Comparison of ENCODE assay signal across 24 mouse cellular contexts in the genomic region with DNA sequence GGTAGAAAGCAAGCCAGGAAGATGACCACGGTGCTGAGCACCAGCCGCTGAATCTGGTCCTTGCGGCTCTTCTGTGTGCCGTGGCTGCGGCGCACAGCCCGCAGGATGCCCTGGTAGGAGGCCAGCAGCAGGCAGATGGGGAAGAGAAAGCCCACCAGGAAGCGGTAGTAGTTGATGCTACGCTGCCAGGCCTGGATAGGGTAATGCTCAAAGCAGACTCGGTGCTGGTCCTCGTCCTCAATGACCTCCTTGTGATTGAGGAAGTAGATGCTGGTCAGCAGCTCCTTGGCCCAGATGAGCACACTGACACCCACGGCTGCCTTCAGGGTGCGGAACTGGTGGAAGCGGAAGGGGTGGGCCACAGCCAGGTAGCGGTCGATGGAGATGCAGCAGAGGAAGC. TPM values are rescaled to one million over a fixed set of nuclear protein-coding genes. Genes with fewer than 3 reads are reported as not detected.
DNase-seq lines count a peak whose midpoint lies in the region; ATAC-seq and TF ChIP-seq lines count a peak whose summit lies in the region.
"Had no signal": no experiment of that assay in that cellular context is flagged by ENCODE, and none has a peak within 500 bp of the region (broad histone marks: within the 10 kb centered on the region; RNA-seq: fewer than 3 reads in every experiment).

No protein-coding gene starts in this region.

- TF ChIP-seq CTCF in E14TG2a.4 (conservative IDR thresholded peaks at IDR 0.05; ENCODE audit: low read length): no peak

- intact Hi-C loops in heart, postnatal 36 days (cut with DNase I): no loop called here

- ATAC-seq in common myeloid progenitor, adult 5-6 weeks (replicated peaks; ENCODE audit: low read depth, poor library complexity, severe bottlenecking): peak; percentile 63
- ATAC-seq: forebrain, embryonic 15.5 days; intestine, embryonic 15.5 days; midbrain, embryonic 13.5 days; Patski had no signal

- no peaks in the 10 kb centered on the region for H3K9me3 ChIP-seq in E14TG2a.4 (ENCODE audit: low read length)
- H3K9me3 ChIP-seq: embryonic facial prominence, embryonic 10.5 days; embryonic facial prominence, embryonic 15.5 days; forebrain, embryonic 15.5 days; hindbrain, embryonic 12.5 days; intestine, embryonic 15.5 days; liver, embryonic 15.5 days; midbrain, embryonic 13.5 days had no signal

- DNase-seq in heart, adult 11 months: peak; percentile 93
- no peak for DNase-seq in heart, postnatal 36 days
- DNase-seq in monocyte, adult 2 months (ENCODE audit: low read depth in 1 of 2, low spot score in 2 of 2): peak; percentile 37 to 61
- DNase-seq in gastrocnemius, postnatal 10 days: no peak
- no peak for DNase-seq in frontal cortex, postnatal 14 days (ENCODE audit: low spot score in 2 of 2)
- DNase-seq: adrenal gland, postnatal 25 days; cerebellum, adult 18-20 months; gastrocnemius, adult 2 months; heart, postnatal 14 days; kidney, adult 2 months; kidney, postnatal 4 days; layer of hippocampus, adult 9-11 months; right cerebral cortex, postnatal 4 days; thymus, postnatal 4 days had no signal

- peak overlapping the region; percentile 49 for H3K4me3 ChIP-seq in E14TG2a.4 (replicated peaks; ENCODE audit: low read length)
- H3K4me3 ChIP-seq: embryonic facial prominence, embryonic 10.5 days; embryonic facial prominence, embryonic 15.5 days; forebrain, embryonic 15.5 days; gastrocnemius, adult 2 months; hindbrain, embryonic 12.5 days; intestine, embryonic 15.5 days; liver, embryonic 15.5 days; midbrain, embryonic 13.5 days had no signal

- no peaks in the 10 kb centered on the region for H3K36me3 ChIP-seq in E14TG2a.4 (ENCODE audit: insufficient read depth, low read length)
- H3K36me3 ChIP-seq: embryonic facial prominence, embryonic 10.5 days; embryonic facial prominence, embryonic 15.5 days; forebrain, embryonic 15.5 days; hindbrain, embryonic 12.5 days; intestine, embryonic 15.5 days; liver, embryonic 15.5 days; midbrain, embryonic 13.5 days had no signal

- H3K27me3 ChIP-seq in E14TG2a.4 (ENCODE audit: insufficient read depth, low read length): peaks cover 5% of the 10 kb centered on the region
- H3K27me3 ChIP-seq: embryonic facial prominence, embryonic 15.5 days; forebrain, embryonic 15.5 days; hindbrain, embryonic 12.5 days; intestine, embryonic 15.5 days; liver, embryonic 15.5 days; midbrain, embryonic 13.5 days; Patski had no signal

- peaks cover 18% of the 10 kb centered on the region for H3K4me1 ChIP-seq in E14TG2a.4 (replicated peaks; ENCODE audit: low read depth, low read length)
- H3K4me1 ChIP-seq: embryonic facial prominence, embryonic 10.5 days; embryonic facial prominence, embryonic 15.5 days; forebrain, embryonic 15.5 days; hindbrain, embryonic 12.5 days; intestine, embryonic 15.5 days; liver, embryonic 15.5 days; midbrain, embryonic 13.5 days had no signal

RNA-seq across cellular contexts. Expression of a gene that starts 29.4 kb away (rescaled TPM):
- under 1 TPM; 0.14 to 0.16 TPM for total RNA-seq in heart, postnatal 36 days (2021)
- not detected in 2 replicates for total RNA-seq in common myeloid progenitor, adult 5-6 weeks (2017)
- under 1 TPM; 0.09 to 0.63 TPM for total RNA-seq in gastrocnemius, postnatal 10 days (2021)

Comparison
In these comparisons a context has a peak if more than half of its experiments do, and no peak if none do; other contexts are left out.
1. DNase-seq: peak in heart, adult 11 months (single experiment) and monocyte, adult 2 months (2 of 2); none in heart, postnatal 36 days (0 of 2), gastrocnemius, postnatal 10 days (single experiment) and frontal cortex, postnatal 14 days (0 of 2).